Mouse (Mus musculus) kidney, adult 2 months (tissue): ENCODE data around the gene Acvr1c. TPM values are rescaled to one million over a fixed set of nuclear protein-coding genes. Genes with fewer than 3 reads are reported as not detected.

Experiments
- DNase-seq: peaks from one replicate; pipeline ENCODE4 v3.0.0; 2021
- H3K27ac ChIP-seq: fragments of 200-500 bp; 2 replicates; pipeline ENCODE4 v1.5.1; 2012; ENCODE audit warnings: low read depth, low read length, control low read depth, inconsistent platforms; ENCODE audit not compliant: insufficient read depth
- H3K27me3 ChIP-seq: fragments of 200-500 bp; replicated peaks from 2 replicates; pipeline ENCODE4 v1.6.1; 2012; ENCODE audit warnings: mild to moderate bottlenecking, moderate library complexity, low read length, inconsistent platforms; ENCODE audit not compliant: control insufficient read depth, insufficient read depth
- H3K36me3 ChIP-seq: fragments of 200-500 bp; 2 replicates; pipeline ENCODE4 v1.6.1; 2012; ENCODE audit warnings: mild to moderate bottlenecking, moderate library complexity, low read length, inconsistent platforms; ENCODE audit not compliant: control insufficient read depth, insufficient read depth
- H3K4me1 ChIP-seq: fragments of 200-500 bp; 2 replicates; pipeline ENCODE4 v1.6.1; 2011; ENCODE audit warnings: low read length; ENCODE audit not compliant: control insufficient read depth, insufficient read depth
- H3K4me3 ChIP-seq: fragments of 200-500 bp; 2 replicates; pipeline ENCODE4 v1.5.1; 2011; ENCODE audit warnings: mild to moderate bottlenecking, low read depth, low read length, control low read depth; ENCODE audit not compliant: insufficient read depth
- CTCF ChIP-seq: fragments of 200-500 bp; conservative IDR thresholded peaks from 2 replicates; pipeline ENCODE4 v1.5.1; 2011; ENCODE audit warnings: low read depth, mild to moderate bottlenecking, control low read depth, low read length, moderate library complexity, mixed read lengths; ENCODE audit not compliant: insufficient read depth, insufficient read length
- POLR2A ChIP-seq: fragments of 200-500 bp; IDR thresholded peaks from one replicate; pipeline ENCODE4 v1.6.1; 2011; ENCODE audit warnings: low read depth, low read length, control low read depth
- WGBS: fragments of 180-500 bp; shearing (Covaris S2); methylation state at CpG from one replicate; pipeline ENCODE4 v1.1.7; 2018; 5-methylcytosine and 5-hydroxymethylcytosine counted together
- polyA plus RNA-seq: library from polyadenylated mRNA; depleted of rRNA; stranded (reverse); fragments of >200 nt; gene quantifications from 2 replicates; pipeline ENCODE4 v1.2.3, GENCODE M21; 2012

Acvr1c gene
- polyA plus RNA-seq, 1 experiment = 1.6 TPM

DNA sequence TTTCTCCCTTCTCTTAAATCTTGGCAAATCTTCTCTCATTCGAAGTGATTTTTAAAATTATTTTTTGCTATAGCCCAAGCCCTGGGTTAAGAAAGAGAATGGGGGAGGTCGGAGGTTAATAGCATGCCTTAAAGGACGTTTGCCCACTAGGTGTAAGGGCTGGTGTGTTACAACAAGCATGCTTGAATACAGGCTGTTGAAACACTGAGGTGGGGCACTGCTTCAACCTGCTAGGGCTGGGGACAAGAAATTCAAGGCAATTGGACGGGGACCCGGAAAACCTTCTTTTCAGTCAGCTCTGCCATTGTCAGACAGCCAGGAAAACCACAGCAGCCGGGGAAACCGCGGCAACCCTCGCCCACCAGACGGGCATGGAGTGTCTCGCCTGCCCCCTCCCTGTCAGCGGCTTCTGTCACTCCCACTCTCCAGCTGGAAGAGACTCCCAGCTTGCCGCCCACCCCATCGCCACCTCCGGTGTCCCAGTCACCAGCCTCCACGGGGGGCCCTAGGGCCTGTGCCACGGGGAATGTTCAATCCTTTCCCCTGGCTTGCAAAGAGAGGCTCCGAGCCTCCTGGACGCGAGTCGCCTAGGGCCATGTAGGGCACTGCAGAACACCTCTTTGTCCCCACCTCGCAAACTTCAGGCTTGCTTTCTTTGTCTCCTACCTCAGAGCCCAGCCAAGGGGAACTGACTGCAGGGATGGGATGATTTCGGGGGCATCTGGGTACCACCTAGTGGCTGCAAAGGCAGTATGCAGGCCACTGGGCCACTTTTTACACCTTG, 33.4 kb downstream of the Acvr1c start:
- H3K4me1 ChIP-seq = no peaks in the 10 kb centered on the region
- no peak overlapping the region for H3K27ac ChIP-seq
- H3K36me3 ChIP-seq = no peaks in the 10 kb centered on the region
- WGBS = 14% methylated on average over 23 of the region's 23 CpGs
- no peak overlapping the region for H3K4me3 ChIP-seq
- TF ChIP-seq POLR2A (no peak), CTCF (no peak; the same call in 1 of the 2 replicates)
- H3K27me3 ChIP-seq = 0 out of 2 replicates have a peak, but pooled peaks cover 2% of the 10 kb centered on the region
- DNase-seq = peak; percentile 4

DNA sequence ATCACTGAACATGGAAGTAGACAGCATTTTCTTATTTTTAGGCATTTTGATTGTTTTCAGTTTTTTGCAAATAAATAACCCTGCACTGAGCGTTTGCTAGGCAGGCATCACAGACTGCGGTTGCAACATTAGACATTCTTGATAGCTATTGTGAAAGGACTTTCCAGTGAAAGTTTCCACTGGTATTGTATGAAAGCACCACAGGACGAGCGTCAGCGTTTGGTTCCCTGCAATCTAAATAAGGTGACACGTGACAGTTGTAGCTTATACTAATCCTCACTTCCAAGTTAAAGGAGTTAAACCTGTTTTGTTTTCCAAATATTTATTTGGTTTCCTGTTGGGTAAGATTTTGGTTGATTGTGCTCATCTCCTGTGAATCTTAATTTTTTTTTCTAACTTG, 34.4 kb downstream of the Acvr1c start:
- H3K4me3 ChIP-seq = no peak overlapping the region
- 0 out of 2 replicates have a peak, but pooled peaks cover 2% of the 10 kb centered on the region for H3K27me3 ChIP-seq
- TF ChIP-seq CTCF (no peak), POLR2A (no peak)
- no peak overlapping the region for H3K27ac ChIP-seq
- H3K36me3 ChIP-seq = no peaks in the 10 kb centered on the region
- 84% methylated on average over 6 of the region's 6 CpGs for WGBS
- no peak for DNase-seq
- no peaks in the 10 kb centered on the region for H3K4me1 ChIP-seq

DNA sequence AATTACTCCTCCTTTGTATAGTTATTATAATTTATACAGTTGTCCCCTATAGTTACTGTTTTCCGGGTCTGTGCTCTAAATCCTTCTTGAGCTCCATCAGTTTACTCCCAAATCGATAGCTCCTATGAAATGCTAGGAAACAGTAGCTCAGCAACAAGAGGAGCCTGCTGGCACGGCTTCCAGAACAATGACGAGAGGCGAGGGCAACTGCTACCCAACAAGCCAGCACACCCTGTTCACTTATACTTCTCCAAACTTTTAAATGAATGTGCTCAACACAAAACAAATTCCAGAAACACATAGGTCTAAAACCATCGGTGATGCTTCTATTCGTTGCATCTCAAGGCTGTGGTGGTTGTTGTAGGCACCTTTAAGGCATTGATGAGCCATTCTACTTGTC, 41.5 kb downstream of the Acvr1c start:
- 85% methylated on average over 7 of the region's 7 CpGs for whole genome bisulfite sequencing
- DNase-seq = no peak
- H3K36me3 ChIP-seq = no peaks in the 10 kb centered on the region
- no peak for TF ChIP-seq CTCF
- no peak for TF ChIP-seq POLR2A
- H3K27ac ChIP-seq = no peak overlapping the region
- H3K4me3 ChIP-seq = no peak overlapping the region
- H3K4me1 ChIP-seq = no peaks in the 10 kb centered on the region
- H3K27me3 ChIP-seq = no peaks in the 10 kb centered on the region

- no peak for DNase-seq
- Histone ChIP-seq H3K27ac (no peak overlapping the region), H3K27me3 (no peaks in the 10 kb centered on the region), H3K4me1 (no peaks in the 10 kb centered on the region), H3K36me3 (no peaks in the 10 kb centered on the region), H3K4me3 (no peak overlapping the region)
- WGBS = 51% methylated on average over 3 of the region's 3 CpGs
- TF ChIP-seq CTCF (no peak), POLR2A (no peak)
Measured at GRCm38 (mm10) chr2:58309695-58310094, 48.0 kb downstream of the Acvr1c start.

- no peak overlapping the region for H3K4me3 ChIP-seq
- TF ChIP-seq POLR2A (no peak), CTCF (no peak)
- 71% methylated on average over 3 of the region's 3 CpGs for WGBS
- H3K36me3 ChIP-seq = no peaks in the 10 kb centered on the region
- no peaks in the 10 kb centered on the region for H3K4me1 ChIP-seq
- DNase-seq = no peak
- no peak overlapping the region for H3K27ac ChIP-seq
- no peaks in the 10 kb centered on the region; the same call in 1 of the 2 replicates for H3K27me3 ChIP-seq
Measured at GRCm38 (mm10) chr2:58304450-58304849, 53.2 kb downstream of the Acvr1c start.

- H3K4me1 ChIP-seq = no peaks in the 10 kb centered on the region
- TF ChIP-seq CTCF = no peak
- TF ChIP-seq POLR2A = no peak
- no peak overlapping the region for H3K4me3 ChIP-seq
- no peaks in the 10 kb centered on the region for H3K36me3 ChIP-seq
- no peak overlapping the region for H3K27ac ChIP-seq
- WGBS = 45% methylated on average over 9 of the region's 9 CpGs
- DNase-seq = no peak
- no peaks in the 10 kb centered on the region for H3K27me3 ChIP-seq
Measured at GRCm38 (mm10) chr2:58289759-58290431, 67.8 kb downstream of the Acvr1c start.

DNA sequence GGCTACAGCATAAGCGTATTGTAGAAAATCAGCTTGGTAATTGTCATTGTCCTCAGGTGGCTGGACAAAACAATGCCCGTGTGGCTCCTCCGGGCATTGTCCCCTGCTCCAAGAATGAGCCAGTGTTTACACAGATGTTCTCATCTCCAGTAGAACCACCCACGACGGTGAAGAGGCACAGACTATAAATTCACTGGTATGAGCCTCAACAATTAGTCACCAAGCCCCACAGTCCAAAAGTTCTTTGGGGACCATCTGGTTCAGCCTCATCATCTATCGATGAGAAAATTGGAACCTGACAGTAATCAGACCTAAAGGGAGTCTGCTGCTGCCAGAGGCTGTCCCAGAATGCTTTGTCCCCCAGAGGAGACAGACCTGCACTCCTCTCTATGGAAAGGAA, 68.4 kb downstream of the Acvr1c start:
- Histone ChIP-seq H3K27ac (no peak overlapping the region), H3K36me3 (no peaks in the 10 kb centered on the region), H3K4me1 (no peaks in the 10 kb centered on the region), H3K4me3 (no peak overlapping the region), H3K27me3 (no peaks in the 10 kb centered on the region)
- DNase-seq = no peak
- TF ChIP-seq POLR2A (no peak), CTCF (no peak)
- 37% methylated on average over 6 of the region's 6 CpGs for WGBS
